Mouse (Mus musculus) stomach, postnatal 0 days (tissue): Measurements from ENCODE around the gene Fam227b. TPM values are rescaled to one million over a fixed set of nuclear protein-coding genes. Genes with fewer than 3 reads are reported as not detected.

Experiments used
- ATAC-seq: fragments of 200-750 bp; cut with Nextera tagmentation; 2 replicates; pipeline ENCODE4 v1.8.0; 2017; ENCODE audit not compliant: low FRiP score, low TSS enrichment
- DNase-seq: peaks from one replicate; pipeline ENCODE4 v3.0.0-alpha.2; 2016; ENCODE audit warnings: low spot score
- H3K27ac ChIP-seq: fragments of 300-500 bp; sonication (generic); replicated peaks from 2 replicates; pipeline ENCODE4 v1.5.1; 2014; ENCODE audit warnings: mild to moderate bottlenecking, control low read depth
- H3K27me3 ChIP-seq: fragments of 300-500 bp; sonication (generic); 2 replicates; pipeline ENCODE4 v1.6.1; 2014; ENCODE audit warnings: low read length; ENCODE audit not compliant: control insufficient read depth, insufficient read depth
- H3K36me3 ChIP-seq: fragments of 300-500 bp; sonication (generic); 2 replicates; pipeline ENCODE4 v1.6.1; 2014; ENCODE audit warnings: low read length, mixed read lengths; ENCODE audit not compliant: control insufficient read depth, insufficient read depth
- H3K4me1 ChIP-seq: fragments of 300-500 bp; sonication (generic); replicated peaks from 2 replicates; pipeline ENCODE4 v1.6.1; 2014; ENCODE audit warnings: antibody characterized with exemption; ENCODE audit not compliant: control insufficient read depth, insufficient read depth
- H3K4me2 ChIP-seq: fragments of 300-500 bp; sonication (generic); replicated peaks from 2 replicates; pipeline ENCODE4 v1.6.1; 2014; ENCODE audit warnings: low read depth, mild to moderate bottlenecking, control low read depth, moderate library complexity
- H3K4me3 ChIP-seq: fragments of 300-500 bp; sonication (generic); 2 replicates; pipeline ENCODE4 v1.5.1; 2014; ENCODE audit warnings: low read depth, low read length, control low read depth
- H3K9ac ChIP-seq: fragments of 300-500 bp; sonication (generic); 2 replicates; pipeline ENCODE4 v1.6.1; 2014; ENCODE audit warnings: mild to moderate bottlenecking, low read length, control low read depth, mixed read lengths
- H3K9me3 ChIP-seq: fragments of 300-500 bp; sonication (generic); 2 replicates; pipeline ENCODE4 v1.6.1; 2016; ENCODE audit warnings: low read length; ENCODE audit not compliant: control insufficient read depth
- CTCF ChIP-seq: IDR thresholded peaks from 2 replicates; pipeline ENCODE4 v1.5.1; 2016; ENCODE audit warnings: antibody characterized with exemption, low read depth, mild to moderate bottlenecking, moderate library complexity
- EP300 ChIP-seq: optimal IDR thresholded peaks from 2 replicates; pipeline ENCODE3; 2016; ENCODE audit warnings: antibody characterized with exemption
- WGBS: fragments of 180-500 bp; shearing (Covaris S2); extraction: QIAGEN DNeasy Blood & Tissue Kit; methylation state at CpG from one replicate; pipeline ENCODE4 v1.1.7; 2014; 5-methylcytosine and 5-hydroxymethylcytosine counted together
- polyA plus RNA-seq: library from polyadenylated mRNA; unstranded; fragments of >200 nt; fragmentation: Nextera tagmentation; extraction: Ambion mirVana; gene quantifications from 2 replicates; pipeline ENCODE4 v1.2.1, GENCODE M21; 2015

Gene Fam227b
- polyA plus RNA-seq, 1 experiment from 2014 or later: not detected

DNA sequence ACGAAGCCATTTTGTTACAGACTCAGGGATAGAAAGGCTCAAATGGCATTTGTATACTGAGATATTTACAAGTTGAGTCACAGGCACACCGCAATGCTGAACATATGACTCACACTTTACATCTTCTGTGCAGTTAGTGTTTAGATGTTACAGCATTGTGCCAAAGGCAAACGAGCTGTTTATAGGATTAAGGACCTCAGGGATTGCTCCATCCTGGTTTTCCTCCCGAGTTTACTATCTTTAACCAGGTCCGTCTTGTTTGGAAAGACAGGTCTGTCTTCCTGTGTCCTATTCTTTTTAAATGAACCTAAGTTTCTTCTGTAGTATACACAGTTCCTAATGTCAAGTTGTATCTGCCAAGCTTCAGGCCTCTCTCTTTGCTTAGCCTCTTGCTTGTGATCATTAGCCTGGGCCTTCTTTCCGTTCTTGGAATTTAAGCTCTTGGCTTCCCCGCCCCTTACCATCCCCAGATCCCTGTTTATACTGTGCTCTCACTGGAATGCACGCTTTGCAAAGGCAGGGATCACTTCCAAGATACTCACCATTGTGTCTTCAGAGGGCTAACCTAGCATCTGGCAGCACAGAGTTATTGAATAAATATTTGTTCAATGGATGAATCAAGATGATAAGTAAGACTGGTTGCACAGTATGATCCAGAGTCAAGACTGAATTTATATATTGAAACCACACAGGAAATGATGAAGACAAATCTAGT lies 120.5 kb downstream of the Fam227b start:
- 24% methylated on average over 8 of the region's 8 CpGs for WGBS
- Histone ChIP-seq H3K27me3 (no peaks in the 10 kb centered on the region), H3K9me3 (no peaks in the 10 kb centered on the region), H3K4me3 (no peak overlapping the region), H3K36me3 (no peaks in the 10 kb centered on the region), H3K4me1 (no peaks in the 10 kb centered on the region), H3K4me2 (no peak overlapping the region), H3K27ac (0 out of 2 replicates have a peak overlapping the region, but pooled peaks have one; percentile 5), H3K9ac (no peak overlapping the region)
- ATAC-seq (peak; percentile 78; the same call in 1 of the 2 replicates), DNase-seq (no peak)
- TF ChIP-seq EP300 (no peak), CTCF (no peak)

DNA sequence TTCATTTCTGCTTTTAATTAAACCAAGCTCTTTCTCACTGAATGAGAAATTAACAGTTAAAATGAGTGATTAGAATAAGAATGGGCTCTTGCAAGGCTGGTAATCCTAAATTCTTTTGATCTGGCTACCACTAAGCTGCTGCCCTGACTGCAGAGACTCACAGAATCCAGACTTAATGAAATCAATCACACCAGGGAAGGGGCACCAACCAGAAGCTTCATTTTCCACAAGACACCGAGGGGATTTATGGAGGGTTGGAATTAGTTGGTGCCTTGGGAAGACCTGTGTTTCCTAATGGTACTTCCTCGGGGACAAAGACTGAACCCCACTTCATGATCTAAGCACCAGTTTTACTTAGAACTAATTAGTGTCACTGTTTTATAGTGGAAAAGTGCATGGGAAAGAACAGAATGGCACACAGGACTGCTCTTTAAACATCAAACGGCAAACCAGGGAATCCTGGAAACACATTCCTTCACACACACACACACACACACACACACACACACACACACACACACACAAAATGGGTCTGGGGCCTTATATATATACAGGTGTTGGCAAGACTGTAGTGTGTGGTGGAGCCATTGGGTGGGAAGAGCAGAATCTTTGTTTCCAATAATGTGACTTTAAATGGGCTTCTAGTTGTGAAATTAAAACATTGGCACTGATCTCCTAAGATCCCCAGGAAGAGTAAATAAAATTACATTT lies 135.9 kb downstream of the Fam227b start:
- no peak for DNase-seq
- Histone ChIP-seq H3K9me3 (no peaks in the 10 kb centered on the region), H3K9ac (no peak overlapping the region), H3K4me3 (no peak overlapping the region), H3K4me1 (no peaks in the 10 kb centered on the region), H3K27ac (no peak overlapping the region), H3K36me3 (no peaks in the 10 kb centered on the region), H3K27me3 (no peaks in the 10 kb centered on the region), H3K4me2 (no peak overlapping the region)
- no peak for ATAC-seq
- TF ChIP-seq EP300 (no peak), CTCF (no peak)
- WGBS: 49% methylated on average over 3 of the region's 3 CpGs

DNA sequence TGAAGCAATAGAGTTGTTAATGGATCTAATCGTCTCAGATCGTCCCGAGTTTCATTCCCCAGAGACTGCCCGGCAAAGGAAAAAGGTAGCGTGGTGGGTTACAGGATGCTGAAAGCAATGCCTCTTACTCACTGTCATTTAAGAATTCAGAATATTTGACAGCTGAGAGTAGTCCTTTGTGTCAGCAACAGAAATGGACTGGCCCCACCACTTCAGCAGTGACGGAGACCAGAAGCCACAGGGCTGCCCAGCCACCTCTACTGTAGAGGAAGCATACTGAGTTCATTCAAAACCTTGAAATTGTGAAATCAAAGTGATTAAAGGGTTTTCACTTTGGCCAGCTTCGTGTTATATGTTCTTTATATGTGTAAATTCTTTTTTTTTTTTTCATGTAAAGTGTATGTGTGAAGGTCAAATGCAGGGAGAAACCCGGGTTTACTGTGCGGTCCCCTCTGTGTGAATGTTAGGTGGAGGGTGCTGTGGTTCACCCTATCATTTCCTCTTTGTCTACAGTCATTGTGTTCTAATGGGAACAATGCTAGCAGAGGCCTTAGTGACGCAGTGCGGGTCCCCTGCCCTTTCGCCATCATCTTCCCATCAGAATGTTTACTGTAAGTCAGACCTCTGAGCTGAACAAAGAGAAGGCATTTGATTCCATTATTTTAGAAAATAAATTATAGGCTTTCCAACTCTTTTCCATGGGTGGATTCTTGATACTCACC lies 136.7 kb downstream of the Fam227b start:
- H3K4me3 ChIP-seq: no peak overlapping the region
- no peak for TF ChIP-seq EP300
- no peak for TF ChIP-seq CTCF
- H3K4me2 ChIP-seq: no peak overlapping the region
- H3K9me3 ChIP-seq: no peaks in the 10 kb centered on the region
- no peaks in the 10 kb centered on the region for H3K4me1 ChIP-seq
- H3K27me3 ChIP-seq: no peaks in the 10 kb centered on the region
- ATAC-seq (no peak), DNase-seq (no peak)
- WGBS: 54% methylated on average over 12 of the region's 12 CpGs
- no peak overlapping the region for H3K9ac ChIP-seq
- no peaks in the 10 kb centered on the region for H3K36me3 ChIP-seq
- no peak overlapping the region for H3K27ac ChIP-seq

DNA sequence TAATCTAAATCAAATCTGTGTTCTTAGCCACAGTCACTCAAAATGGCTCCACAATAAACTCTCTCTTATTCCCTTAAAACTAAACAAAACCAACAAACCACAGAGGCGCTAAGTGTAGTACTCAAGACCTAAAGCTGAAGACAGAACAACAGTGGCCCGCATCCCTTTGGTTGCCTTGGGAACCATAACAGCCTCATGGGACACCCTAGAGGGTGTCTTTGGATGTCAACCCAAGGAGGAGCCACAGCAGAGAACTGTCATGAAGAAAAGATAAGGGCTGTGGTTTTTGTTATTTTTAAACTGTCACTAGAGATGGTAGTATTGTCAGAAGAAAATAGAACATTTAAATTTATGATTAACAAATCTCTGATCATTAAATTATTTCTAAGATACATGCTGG lies 145.1 kb downstream of the Fam227b start:
- ATAC-seq: no peak
- no peak for DNase-seq
- 83% methylated on average over 2 of the region's 2 CpGs for WGBS
- H3K27me3 ChIP-seq: no peaks in the 10 kb centered on the region
- no peaks in the 10 kb centered on the region for H3K9me3 ChIP-seq
- no peak overlapping the region for H3K9ac ChIP-seq
- no peak overlapping the region for H3K27ac ChIP-seq
- H3K36me3 ChIP-seq: no peaks in the 10 kb centered on the region
- H3K4me2 ChIP-seq: no peak overlapping the region
- H3K4me3 ChIP-seq: no peak overlapping the region
- TF ChIP-seq CTCF (no peak), EP300 (no peak)
- H3K4me1 ChIP-seq: no peaks in the 10 kb centered on the region

DNA sequence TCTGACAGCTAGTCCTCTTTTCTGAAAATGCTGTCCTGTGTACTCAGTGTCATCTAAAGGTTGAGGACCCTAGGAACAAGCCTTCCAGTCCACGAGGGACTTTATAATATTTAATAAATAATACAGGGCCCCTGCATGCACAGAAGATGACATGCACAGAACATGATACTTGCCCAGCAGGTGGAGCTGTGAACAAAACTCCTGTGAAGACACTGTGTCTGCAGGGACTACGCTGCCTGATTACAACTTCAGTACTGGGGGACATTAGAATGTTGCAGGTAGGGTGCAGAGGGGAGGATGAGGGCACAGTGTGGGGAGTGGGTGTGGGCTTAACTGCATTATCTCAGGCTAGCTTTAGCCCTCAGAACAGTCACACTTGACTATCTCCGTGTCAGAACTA lies 145.7 kb downstream of the Fam227b start:
- DNase-seq: peak; percentile 49
- no peaks in the 10 kb centered on the region for H3K36me3 ChIP-seq
- H3K4me3 ChIP-seq: no peak overlapping the region
- no peaks in the 10 kb centered on the region for H3K4me1 ChIP-seq
- H3K27ac ChIP-seq: no peak overlapping the region
- ATAC-seq: no peak
- H3K4me2 ChIP-seq: no peak overlapping the region
- TF ChIP-seq CTCF (peak; percentile 81), EP300 (no peak)
- 28% methylated on average over 3 of the region's 3 CpGs for WGBS
- no peak overlapping the region for H3K9ac ChIP-seq
- no peaks in the 10 kb centered on the region for H3K9me3 ChIP-seq
- H3K27me3 ChIP-seq: no peaks in the 10 kb centered on the region
